Mouse (Mus musculus) activated CD4-positive, CD25-positive, alpha-beta regulatory T cell (primary cell): ENCODE results near the gene Grk3. TPM values are rescaled to one million over a fixed set of nuclear protein-coding genes. Genes with fewer than 3 reads are reported as not detected.

Source experiments
- polyA plus RNA-seq, 2 experiments: library from polyadenylated mRNA; unstranded; fragments of 100-300 nt; shearing (Covaris generic); gene quantifications; one replicate each; pipeline ENCODE4 v1.2.1; 2017

The Grk3 gene
- polyA plus RNA-seq: under 1 TPM; 0.48 to 0.68 TPM

DNA sequence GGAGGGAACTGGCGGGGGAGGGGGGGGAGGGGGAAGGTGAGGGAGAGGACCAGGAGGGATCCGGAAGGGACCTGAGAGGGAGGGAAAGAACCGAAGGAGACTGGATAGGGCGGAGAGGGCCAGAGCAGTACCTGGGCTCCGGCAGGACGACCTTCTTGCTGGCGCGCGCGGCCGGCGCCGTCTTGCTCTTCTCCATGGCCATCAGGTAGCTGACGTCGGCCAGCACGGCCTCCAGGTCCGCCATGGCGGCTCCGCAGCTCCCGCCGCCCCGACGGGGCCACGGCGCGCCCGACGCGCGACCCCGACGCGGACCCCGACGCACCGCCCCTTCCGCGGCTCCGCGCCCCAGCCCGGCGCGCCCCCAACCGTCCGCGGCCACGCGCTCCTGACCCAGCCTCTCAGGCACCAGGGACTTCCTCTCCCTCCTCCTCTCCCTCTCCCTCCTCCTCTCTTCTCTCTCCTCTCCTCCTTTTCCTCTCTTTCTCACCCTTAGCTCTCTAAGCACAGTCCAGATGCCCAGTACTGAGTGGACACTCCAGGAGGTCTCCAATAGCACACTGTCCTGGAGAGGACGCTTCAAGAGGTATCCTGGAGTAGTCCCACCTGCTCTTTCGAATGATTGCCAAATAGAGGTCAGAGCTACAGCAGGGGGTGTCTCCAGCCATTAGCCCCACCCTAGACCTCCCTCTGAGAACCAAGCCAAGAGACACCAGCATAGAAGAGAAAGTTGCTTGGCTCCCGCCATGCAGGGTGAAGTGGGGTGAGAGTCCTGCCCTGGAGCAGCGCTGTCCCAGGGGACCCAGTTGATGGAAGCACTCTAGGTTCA, at the start of gene Grk3:
TSS of gene Grk3 (minus strand) at position 556 of the 826 bp plus-strand sequence.

DNA sequence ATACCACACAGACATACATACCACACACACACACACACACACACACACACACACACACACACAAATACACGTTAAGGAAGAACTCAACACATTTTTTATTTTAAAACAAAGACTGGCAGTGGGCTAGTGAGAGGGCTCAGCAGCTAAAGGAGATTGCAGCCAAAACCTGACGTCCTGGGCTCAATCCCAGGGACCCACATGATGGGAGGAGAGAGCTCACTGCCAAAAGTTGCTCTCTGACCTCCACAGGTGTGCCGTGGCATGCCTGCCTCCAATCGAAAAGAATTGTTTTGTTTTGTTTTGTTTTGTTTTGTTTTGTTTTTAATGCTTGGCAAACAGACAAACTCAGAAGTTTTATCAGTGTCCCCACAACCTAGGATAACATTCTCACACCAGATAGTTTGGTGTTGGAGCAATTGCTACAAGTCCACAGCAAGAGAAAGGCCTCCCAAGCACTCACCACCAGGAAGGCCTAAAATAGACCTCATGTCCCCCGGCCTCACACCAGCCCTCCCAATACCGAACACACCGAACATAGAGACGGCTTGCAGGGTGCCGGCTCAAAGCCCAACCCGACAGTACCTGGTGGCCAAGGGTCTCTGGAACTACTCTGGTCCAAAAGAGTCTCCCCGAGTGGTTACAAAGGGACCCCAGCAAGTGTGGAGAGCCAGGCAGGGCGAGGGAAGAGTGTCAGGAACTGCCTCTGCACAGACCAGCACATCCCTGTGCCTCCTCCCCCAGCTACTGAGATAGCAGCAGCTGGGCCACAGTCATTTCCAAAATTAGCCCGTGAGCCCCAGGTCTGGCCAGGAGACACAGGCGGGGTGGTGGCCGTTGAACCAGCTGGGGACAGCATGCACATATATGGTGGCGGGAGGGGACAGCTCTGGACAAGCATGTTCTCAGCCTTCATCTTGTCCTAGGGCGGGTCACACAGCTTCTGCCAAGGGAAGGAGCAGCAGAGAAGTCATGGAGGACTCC, 119.6 kb downstream of the Grk3 start, which contains the start of gene Myo18b:
TSS of gene Myo18b (minus strand) at position 689 of the 981 bp plus-strand sequence.

Other genes starting within 250 kb of the Grk3 start
- gene Myo18b, start 119.4 kb downstream of the Grk3 start, polyA plus RNA-seq: under 1 TPM in 1 of 2 experiments, not detected in 1; 0.10 TPM
- under 1 TPM in 1 of 2 experiments, not detected in 1; 0.36 TPM for gene Crybb2, start 54.3 kb upstream of the Grk3 start, polyA plus RNA-seq
- under 1 TPM; 0.23 to 0.29 TPM for gene Crybb3, start 65.8 kb upstream of the Grk3 start, polyA plus RNA-seq
- gene 2900026A02Rik, start 205.4 kb upstream of the Grk3 start, polyA plus RNA-seq: 1 to 10 TPM; 1.8 to 3.9 TPM
- not detected for gene Tmem211, start 211.1 kb upstream of the Grk3 start, polyA plus RNA-seq